Mouse (Mus musculus) MEL (cell line): ENCODE measurements around the gene Kif3a. TPM values are rescaled to one million over a fixed set of nuclear protein-coding genes. Genes with fewer than 3 reads are reported as not detected.

Experiments used
- DNase-seq: peaks from one replicate; pipeline ENCODE4 v3.0.0; 2011; ENCODE audit warnings: low read depth, low spot score
- H3K27ac ChIP-seq: 2 replicates; pipeline ENCODE4 v1.5.1; 2012; ENCODE audit warnings: low read depth, mild to moderate bottlenecking, control low read depth, low read length, moderate library complexity; ENCODE audit not compliant: control insufficient read depth
- H3K27me3 ChIP-seq, 2 experiments: fragments of 150-350 bp in 1 of 2; sonication (generic) in 1 of 2; 2 replicates each; pipeline ENCODE4 v1.6.1; 2012; ENCODE audit warnings: low read length in 2 of 2, mild to moderate bottlenecking in 2 of 2, improper control_type of control experiment in 1 of 2, moderate library complexity in 1 of 2; ENCODE audit not compliant: insufficient read depth in 2 of 2, control insufficient read depth in 1 of 2
- H3K36me3 ChIP-seq, 2 experiments: 2 replicates each; pipeline ENCODE4 v1.6.1; 2012 to 2014; ENCODE audit warnings: low read length in 2 of 2, improper control_type of control experiment in 1 of 2, inconsistent platforms in 1 of 2, mild to moderate bottlenecking in 1 of 2; ENCODE audit not compliant: insufficient read depth in 2 of 2, control insufficient read depth in 1 of 2
- H3K4me1 ChIP-seq, 2 experiments: fragments of 150-350 bp in 1 of 2; sonication (generic) in 1 of 2; 2 replicates each; pipeline ENCODE4 v1.6.1; 2012; ENCODE audit warnings: low read length in 2 of 2, improper control_type of control experiment in 1 of 2, mild to moderate bottlenecking in 1 of 2; ENCODE audit not compliant: insufficient read depth in 2 of 2, control insufficient read depth in 1 of 2
- H3K4me3 ChIP-seq, 2 experiments: fragments of 150-350 bp in 1 of 2; sonication (generic) in 1 of 2; 2 replicates each; pipeline ENCODE4 v1.5.1; 2012; ENCODE audit warnings: low read depth in 2 of 2, low read length in 2 of 2, mild to moderate bottlenecking in 2 of 2, moderate library complexity in 2 of 2, control low read depth in 1 of 2, improper control_type of control experiment in 1 of 2; ENCODE audit not compliant: control insufficient read depth in 1 of 2, insufficient read depth in 1 of 2
- H3K79me2 ChIP-seq: 2 replicates; pipeline ENCODE4 v1.6.1; 2012; ENCODE audit warnings: mild to moderate bottlenecking, low read length, moderate library complexity; ENCODE audit not compliant: control insufficient read depth, poor library complexity, insufficient read depth
- H3K9ac ChIP-seq: 2 replicates; pipeline ENCODE4 v1.6.1; 2012; ENCODE audit warnings: low read depth, mild to moderate bottlenecking, control low read depth, low read length, moderate library complexity; ENCODE audit not compliant: control insufficient read depth, poor library complexity, severe bottlenecking
- H3K9me3 ChIP-seq: fragments of 150-350 bp; sonication (generic); replicated peaks from 2 replicates; pipeline ENCODE4 v1.6.1; 2012; ENCODE audit warnings: mild to moderate bottlenecking, low read length, improper control_type of control experiment, moderate library complexity; ENCODE audit not compliant: insufficient read depth
- BHLHE40 ChIP-seq: IDR thresholded peaks from 2 replicates; pipeline ENCODE4 v1.6.1; 2012; ENCODE audit warnings: low read depth, mild to moderate bottlenecking, inconsistent platforms, low read length, improper control_type of control experiment, borderline replicate concordance
- CHD1 ChIP-seq: IDR thresholded peaks from 2 replicates; pipeline ENCODE4 v1.6.1; 2012; ENCODE audit warnings: low read depth, mild to moderate bottlenecking, inconsistent platforms, low read length, improper control_type of control experiment
- ELF1 ChIP-seq: IDR thresholded peaks from 2 replicates; pipeline ENCODE4 v1.6.1; 2014; ENCODE audit warnings: low read depth, mild to moderate bottlenecking, inconsistent platforms, low read length, improper control_type of control experiment, moderate library complexity
- EP300 ChIP-seq, 2 experiments: IDR thresholded peaks; 2 replicates each; pipeline ENCODE4 v1.6.1; 2011; ENCODE audit warnings: improper control_type of control experiment in 2 of 2, low read length in 2 of 2, low read depth in 1 of 2, mild to moderate bottlenecking in 1 of 2
- ETS1 ChIP-seq: IDR thresholded peaks from 2 replicates; pipeline ENCODE4 v1.6.1; 2012; ENCODE audit warnings: low read depth, mild to moderate bottlenecking, inconsistent platforms, low read length, improper control_type of control experiment, moderate library complexity
- GABPA ChIP-seq: IDR thresholded peaks from 2 replicates; pipeline ENCODE4 v1.6.1; 2012; ENCODE audit warnings: low read depth, mild to moderate bottlenecking, inconsistent platforms, low read length, improper control_type of control experiment, moderate library complexity
- GATA1 ChIP-seq: IDR thresholded peaks from 2 replicates; pipeline ENCODE4 v1.6.1; 2011; ENCODE audit warnings: low read depth, low read length, improper control_type of control experiment
- HCFC1 ChIP-seq: IDR thresholded peaks from 2 replicates; pipeline ENCODE4 v1.6.1; 2012; ENCODE audit warnings: low read depth, mild to moderate bottlenecking, inconsistent platforms, low read length, improper control_type of control experiment, moderate library complexity
- JUND ChIP-seq: IDR thresholded peaks from 2 replicates; pipeline ENCODE4 v1.6.1; 2011; ENCODE audit warnings: low read depth, mild to moderate bottlenecking, improper control_type of control experiment, low read length
- MAX ChIP-seq: IDR thresholded peaks from 2 replicates; pipeline ENCODE4 v1.6.1; 2011; ENCODE audit warnings: low read length, improper control_type of control experiment
- MAZ ChIP-seq: IDR thresholded peaks from 2 replicates; pipeline ENCODE4 v1.6.1; 2012; ENCODE audit warnings: low read depth, mild to moderate bottlenecking, inconsistent platforms, low read length, improper control_type of control experiment
- MEF2A ChIP-seq: IDR thresholded peaks from 2 replicates; pipeline ENCODE4 v1.6.1; 2014; ENCODE audit warnings: low read depth, mild to moderate bottlenecking, inconsistent platforms, low read length, improper control_type of control experiment; ENCODE audit not compliant: poor library complexity, insufficient replicate concordance, severe bottlenecking; ENCODE audit errors: extremely low read depth
- MXI1 ChIP-seq: IDR thresholded peaks from 2 replicates; pipeline ENCODE4 v1.6.1; 2011; ENCODE audit warnings: mild to moderate bottlenecking, low read depth, low read length, improper control_type of control experiment
- NELFE ChIP-seq: IDR thresholded peaks from 2 replicates; pipeline ENCODE4 v1.6.1; 2011; ENCODE audit warnings: low read depth, low read length, improper control_type of control experiment
- NRF1 ChIP-seq: IDR thresholded peaks from 2 replicates; pipeline ENCODE4 v1.6.1; 2014; ENCODE audit warnings: low read depth, mild to moderate bottlenecking, inconsistent platforms, low read length, improper control_type of control experiment, moderate library complexity; ENCODE audit not compliant: poor library complexity, insufficient read depth, severe bottlenecking
- POLR2A ChIP-seq, 2 experiments: IDR thresholded peaks; 2 replicates each; pipeline ENCODE4 v1.6.1; 2011 to 2012; ENCODE audit warnings: low read length in 2 of 2, mild to moderate bottlenecking in 2 of 2, control low read depth in 1 of 2, improper control_type of control experiment in 1 of 2, low read depth in 1 of 2, moderate library complexity in 1 of 2; ENCODE audit not compliant: control insufficient read depth in 1 of 2, insufficient read depth in 1 of 2, poor library complexity in 1 of 2
- POLR2AphosphoS2 ChIP-seq: IDR thresholded peaks from 2 replicates; pipeline ENCODE4 v1.6.1; 2011; ENCODE audit warnings: low read length, improper control_type of control experiment
- POLR2AphosphoS5 ChIP-seq: IDR thresholded peaks from 2 replicates; pipeline ENCODE4 v1.6.1; 2012; ENCODE audit warnings: low read depth, borderline replicate concordance, mild to moderate bottlenecking, inconsistent platforms, low read length, moderate library complexity, mixed read lengths
- RAD21 ChIP-seq: IDR thresholded peaks from 2 replicates; pipeline ENCODE4 v1.6.1; 2011; ENCODE audit warnings: mild to moderate bottlenecking, low read depth, low read length, improper control_type of control experiment
- SIN3A ChIP-seq: IDR thresholded peaks from 2 replicates; pipeline ENCODE4 v1.6.1; 2012; ENCODE audit warnings: low read length, improper control_type of control experiment, inconsistent platforms
- SMC3 ChIP-seq: IDR thresholded peaks from 2 replicates; pipeline ENCODE4 v1.6.1; 2011; ENCODE audit warnings: low read depth, low read length, improper control_type of control experiment
- TAL1 ChIP-seq: IDR thresholded peaks from 2 replicates; pipeline ENCODE4 v1.6.1; 2012; ENCODE audit warnings: mild to moderate bottlenecking, inconsistent platforms, low read length, moderate library complexity, mixed read lengths
- TBP ChIP-seq: IDR thresholded peaks from 2 replicates; pipeline ENCODE4 v1.8.0; 2011; ENCODE audit warnings: low read depth, low read length, improper control_type of control experiment
- TCF12 ChIP-seq: IDR thresholded peaks from 2 replicates; pipeline ENCODE4 v1.6.1; 2014; ENCODE audit warnings: low read depth, mild to moderate bottlenecking, inconsistent platforms, low read length, improper control_type of control experiment, moderate library complexity
- USF1 ChIP-seq: IDR thresholded peaks from 2 replicates; pipeline ENCODE4 v1.6.1; 2014; ENCODE audit warnings: low read depth, mild to moderate bottlenecking, inconsistent platforms, low read length, improper control_type of control experiment, moderate library complexity
- ZC3H11A ChIP-seq: IDR thresholded peaks from 2 replicates; pipeline ENCODE4 v1.6.1; 2012; ENCODE audit warnings: low read depth, mild to moderate bottlenecking, inconsistent platforms, low read length, improper control_type of control experiment
- ZKSCAN1 ChIP-seq: IDR thresholded peaks from 2 replicates; pipeline ENCODE4 v1.6.1; 2012; ENCODE audit warnings: low read depth, mild to moderate bottlenecking, inconsistent platforms, low read length, improper control_type of control experiment, moderate library complexity
- ZNF384 ChIP-seq: IDR thresholded peaks from 2 replicates; pipeline ENCODE4 v1.6.1; 2012; ENCODE audit warnings: low read depth, mild to moderate bottlenecking, inconsistent platforms, low read length, improper control_type of control experiment
- polyA plus RNA-seq, 2 experiments: library from polyadenylated mRNA; stranded (reverse) in 1 of 2; unstranded in 1 of 2; fragments of >175 nt in 1 of 2; fragments of >200 nt in 1 of 2; gene quantifications; 2 replicates each; pipeline versions ENCODE4 v1.2.1 to v1.2.4; 2012; ENCODE audit warnings: low replicate concordance in 2 of 2, low read depth in 1 of 2; ENCODE audit not compliant: insufficient read length in 2 of 2, insufficient read depth in 1 of 2, missing spikeins in 1 of 2
- total RNA-seq: library from RNA; depleted of rRNA; stranded (reverse); fragments of 300-350 nt; gene quantifications from 2 replicates; pipeline ENCODE4 v1.2.3, GENCODE M21; 2012

Gene Kif3a
- total and polyA plus RNA-seq, 3 experiments = 13.6 to 88.3 (median 17.1) TPM

- TF ChIP-seq ZC3H11A = no peak
- no peak for TF ChIP-seq MXI1
- TF ChIP-seq TAL1 = no peak
- TF ChIP-seq EP300 (IDR thresholded peaks at IDR 0.05; ENCODE audit: low read depth in 1 of 2, low read length in 2 of 2) = peak; percentile 65 to 78
- TF ChIP-seq ZNF384 = no peak
- 0 out of 2 replicates have a peak, but pooled peaks have one; percentile 35 for TF ChIP-seq TCF12
- no peak for TF ChIP-seq POLR2AphosphoS5
- TF ChIP-seq NELFE = no peak
- no peak for TF ChIP-seq ELF1
- no peak for TF ChIP-seq GABPA
- TF ChIP-seq SIN3A = no peak
- TF ChIP-seq BHLHE40 = no peak
- TF ChIP-seq POLR2A (IDR thresholded peaks at IDR 0.05; ENCODE audit: control insufficient read depth in 1 of 2, insufficient read depth in 1 of 2, low read depth in 1 of 2, low read length in 2 of 2, poor library complexity in 1 of 2) = no peak
- no peak for TF ChIP-seq HCFC1
- TF ChIP-seq MAZ = no peak
- TF ChIP-seq USF1 = no peak
- TF ChIP-seq RAD21 = no peak
- TF ChIP-seq GATA1 = peak; percentile 89
- no peak for TF ChIP-seq SMC3
- 0 out of 2 replicates have a peak, but pooled peaks have one; percentile 20 for TF ChIP-seq MAX
- TF ChIP-seq TBP = no peak
- no peak for TF ChIP-seq ZKSCAN1
- no peak for TF ChIP-seq JUND
- no peak for TF ChIP-seq MEF2A
- TF ChIP-seq CHD1 = no peak
- no peak for TF ChIP-seq POLR2AphosphoS2
- peak; percentile 63 for TF ChIP-seq ETS1
- TF ChIP-seq NRF1 = no peak
- H3K36me3 ChIP-seq = peaks cover 0 to 72% of the 10 kb centered on the region in 2 experiments; a peak in 2 of 4 replicates
- H3K4me3 ChIP-seq = no peak overlapping the region
- DNase-seq = no peak
- no peaks in the 10 kb centered on the region for H3K27me3 ChIP-seq
- no peaks in the 10 kb centered on the region for H3K9me3 ChIP-seq
- peaks cover 2% of the 10 kb centered on the region; the same call in 1 of the 2 replicates for H3K79me2 ChIP-seq
- peak overlapping the region; percentile 20 for H3K27ac ChIP-seq
- H3K9ac ChIP-seq = no peak overlapping the region
- peaks cover 66 to 86% of the 10 kb centered on the region in 2 experiments for H3K4me1 ChIP-seq
Observed at GRCm38 (mm10) chr11:53623573-53623972, 56.4 kb downstream of the Kif3a start.
